Mouse (Mus musculus) thymus, postnatal 0 days (tissue): ENCODE data around the gene Tmem161a. TPM values are rescaled to one million over a fixed set of nuclear protein-coding genes. Genes with fewer than 3 reads are reported as not detected.
"Not testable (repeated sequence)": the region's sequence is repeated elsewhere in the genome, so short reads cannot be mapped to it uniquely, and the experiment has no call there.

Source experiments
- DNase-seq: peaks from one replicate; pipeline ENCODE4 v3.0.0-alpha.2; 2015; ENCODE audit warnings: low spot score
- polyA plus RNA-seq: library from polyadenylated mRNA; unstranded; fragments of >200 nt; fragmentation: Nextera tagmentation; extraction: Ambion mirVana; gene quantifications from 2 replicates; pipeline ENCODE4 v1.2.1, GENCODE M21; 2015

The Tmem161a gene
- polyA plus RNA-seq, 1 experiment from 2014 or later, result 44.1 TPM

- DNase-seq, result no peak
Measured at GRCm38 (mm10) chr8:70208130-70208529, 36.0 kb downstream of the Tmem161a start.

- no peak for DNase-seq
Measured at GRCm38 (mm10) chr8:70210538-70210937, 38.4 kb downstream of the Tmem161a start.

- DNase-seq, result no peak
Measured at GRCm38 (mm10) chr8:70211275-70211674, 39.1 kb downstream of the Tmem161a start.

GRCm38 (mm10) chr8:70211726-70212111 is 39.6 kb downstream of the Tmem161a start:
- peak; percentile 49 for DNase-seq

- DNase-seq, result peak; percentile 99
Measured at GRCm38 (mm10) chr8:70212112-70213055, 40.2 kb downstream of the Tmem161a start, which contains the start of gene Slc25a42. Gene Slc25a42, minus strand, starts transcription at chr8:70212305.

GRCm38 (mm10) chr8:70214411-70214810 is 42.3 kb downstream of the Tmem161a start:
- no peak for DNase-seq

GRCm38 (mm10) chr8:70215092-70215491 is 42.9 kb downstream of the Tmem161a start:
- DNase-seq, result no peak

- not testable (repeated sequence) for DNase-seq
Measured at GRCm38 (mm10) chr8:70216161-70216560, 44.0 kb downstream of the Tmem161a start.

- DNase-seq, result no peak
Measured at GRCm38 (mm10) chr8:70216566-70216965, 44.4 kb downstream of the Tmem161a start.

- DNase-seq, result no peak
Measured at GRCm38 (mm10) chr8:70217441-70217840, 45.3 kb downstream of the Tmem161a start.

- DNase-seq, result no peak
Measured at GRCm38 (mm10) chr8:70219107-70219684, 47.0 kb downstream of the Tmem161a start.

- DNase-seq, result no peak
Measured at GRCm38 (mm10) chr8:70220236-70220840, 48.2 kb downstream of the Tmem161a start.

GRCm38 (mm10) chr8:70220911-70221310 is 48.8 kb downstream of the Tmem161a start:
- no peak for DNase-seq

GRCm38 (mm10) chr8:70222041-70222440 is 49.9 kb downstream of the Tmem161a start:
- DNase-seq, result no peak

- no peak for DNase-seq
Measured at GRCm38 (mm10) chr8:70223341-70223740, 51.2 kb downstream of the Tmem161a start.

GRCm38 (mm10) chr8:70227997-70228396 is 55.8 kb downstream of the Tmem161a start:
- DNase-seq, result no peak

- DNase-seq, result no peak
Measured at GRCm38 (mm10) chr8:70230837-70231236, 58.7 kb downstream of the Tmem161a start.

Other genes with a start within 250 kb of the Tmem161a start
- 60.6 and 60.8 TPM in 2 replicates for gene Gatad2a, start 176.0 kb upstream of the Tmem161a start, polyA plus RNA-seq
- 45.2 and 50.5 TPM in 2 replicates for gene Mau2, start 129.6 kb upstream of the Tmem161a start, polyA plus RNA-seq
- gene Sugp1, start 129.5 kb upstream of the Tmem161a start, polyA plus RNA-seq, result 40.7 and 44.3 TPM in 2 replicates
- gene Tm6sf2, start 99.4 kb upstream of the Tmem161a start, polyA plus RNA-seq, result 0.43 and 0.62 TPM in 2 replicates
- 0.07 TPM in 1 of 2 replicates, not detected in the other for gene Hapln4, start 88.9 kb upstream of the Tmem161a start, polyA plus RNA-seq
- 0.03 and 0.05 TPM in 2 replicates for gene Ncan, start 51.5 kb upstream of the Tmem161a start, polyA plus RNA-seq
- 51.9 and 60.6 TPM in 2 replicates for gene Nr2c2ap, start 41.0 kb upstream of the Tmem161a start, polyA plus RNA-seq
- gene Rfxank, start 33.2 kb upstream of the Tmem161a start, polyA plus RNA-seq, result 21.7 and 24.1 TPM in 2 replicates
- 67.0 and 88.3 TPM in 2 replicates for gene Borcs8, start 32.9 kb upstream of the Tmem161a start, polyA plus RNA-seq
- 7.5 and 9.8 TPM in 2 replicates for gene Mef2b, start 32.6 kb upstream of the Tmem161a start, polyA plus RNA-seq
- 6.2 and 9.0 TPM in 2 replicates for gene Slc25a42, start 39.9 kb downstream of the Tmem161a start, polyA plus RNA-seq
- gene Sugp2, start 61.9 kb downstream of the Tmem161a start, polyA plus RNA-seq, result 29.6 and 34.5 TPM in 2 replicates
- 17.9 and 18.4 TPM in 2 replicates for gene Armc6, start 62.1 kb downstream of the Tmem161a start, polyA plus RNA-seq
- 25.7 and 26.9 TPM in 2 replicates for gene Homer3, start 110.5 kb downstream of the Tmem161a start, polyA plus RNA-seq
- 53.6 and 58.1 TPM in 2 replicates for gene Ddx49, start 130.1 kb downstream of the Tmem161a start, polyA plus RNA-seq
- gene Cope, start 130.2 kb downstream of the Tmem161a start, polyA plus RNA-seq, result 314 and 316 TPM in 2 replicates
- 0.19 and 0.40 TPM in 2 replicates for gene Cers1, start 143.4 kb downstream of the Tmem161a start, polyA plus RNA-seq
- gene Gdf1, start 157.5 kb downstream of the Tmem161a start, polyA plus RNA-seq, result 0.13 TPM in 1 of 2 replicates, not detected in the other
- gene Upf1, start 180.9 kb downstream of the Tmem161a start, polyA plus RNA-seq, result 16.4 and 22.6 TPM in 2 replicates
- 1.6 and 2.2 TPM in 2 replicates for gene Comp, start 201.2 kb downstream of the Tmem161a start, polyA plus RNA-seq